Mouse (Mus musculus): ENCODE results near the gene Bcas1.

- TF ChIP-seq CTCF (IDR thresholded peaks at IDR 0.05; ENCODE audit: borderline replicate concordance, insufficient read depth, low read length), result no peak
- no peak for TF ChIP-seq POLR2A (IDR thresholded peaks at IDR 0.05; ENCODE audit: low read depth, low read length)
These were observed 120.9 kb downstream of the Bcas1 start for GRCm38 (mm10) chr2:170306637-170307320.
